Mouse (Mus musculus) heart, embryonic 14.5 days (tissue): ENCODE results near the gene Cpne5. TPM values are rescaled to one million over a fixed set of nuclear protein-coding genes. Genes with fewer than 3 reads are reported as not detected.
"Not testable (repeated sequence)": the region's sequence is repeated elsewhere in the genome, so short reads cannot be mapped to it uniquely, and the experiment has no call there.

Experiments used
- ATAC-seq: fragments of 200-750 bp; cut with Nextera tagmentation; 2 replicates; pipeline ENCODE4 v1.8.0; 2017; ENCODE audit warnings: low read depth, moderate TSS enrichment; ENCODE audit not compliant: insufficient number of reproducible peaks, insufficient read depth, low FRiP score
- H3K27ac ChIP-seq, 2 experiments: fragments of 200-500 bp in 1 of 2; fragments of 300-500 bp in 1 of 2; sonication (generic) in 1 of 2; replicated peaks in 1 of 2; 2 replicates each; pipeline ENCODE4 v1.5.1; 2012 to 2014; ENCODE audit warnings: low read depth in 2 of 2, low read length in 2 of 2, control low read depth in 1 of 2, mild to moderate bottlenecking in 1 of 2, mixed read lengths in 1 of 2; ENCODE audit not compliant: control insufficient read depth in 1 of 2, insufficient read depth in 1 of 2
- H3K27me3 ChIP-seq: fragments of 300-500 bp; sonication (generic); 2 replicates; pipeline ENCODE4 v1.6.1; 2014; ENCODE audit warnings: mild to moderate bottlenecking, low read length, control low read depth; ENCODE audit not compliant: control insufficient read depth, insufficient read depth
- H3K36me3 ChIP-seq: fragments of 300-500 bp; sonication (generic); 2 replicates; pipeline ENCODE4 v1.6.1; 2014; ENCODE audit warnings: mild to moderate bottlenecking, control low read depth, low read length, mixed read lengths; ENCODE audit not compliant: control insufficient read depth, insufficient read depth
- H3K4me1 ChIP-seq, 2 experiments: fragments of 200-500 bp in 1 of 2; fragments of 300-500 bp in 1 of 2; sonication (generic) in 1 of 2; 2 replicates each; pipeline ENCODE4 v1.6.1; 2012 to 2014; ENCODE audit warnings: low read length in 2 of 2, control low read depth in 1 of 2, mixed read lengths in 1 of 2; ENCODE audit not compliant: control insufficient read depth in 2 of 2, insufficient read depth in 2 of 2
- H3K4me2 ChIP-seq: fragments of 300-500 bp; sonication (generic); 2 replicates; pipeline ENCODE4 v1.6.1; 2014; ENCODE audit warnings: mild to moderate bottlenecking, low read length
- H3K4me3 ChIP-seq, 2 experiments: fragments of 200-500 bp in 1 of 2; fragments of 300-500 bp in 1 of 2; sonication (generic) in 1 of 2; 2 replicates each; pipeline ENCODE4 v1.5.1; 2012 to 2014; ENCODE audit warnings: low read length in 2 of 2, mild to moderate bottlenecking in 2 of 2, control low read depth in 1 of 2, low read depth in 1 of 2, moderate library complexity in 1 of 2; ENCODE audit not compliant: control insufficient read depth in 1 of 2, insufficient read depth in 1 of 2
- H3K9ac ChIP-seq: fragments of 300-500 bp; sonication (generic); 2 replicates; pipeline ENCODE4 v1.6.1; 2014; ENCODE audit warnings: mild to moderate bottlenecking, low read length
- H3K9me3 ChIP-seq: fragments of 300-500 bp; sonication (generic); 2 replicates; pipeline ENCODE4 v1.6.1; 2016; ENCODE audit warnings: low read length, control low read depth; ENCODE audit not compliant: control insufficient read depth
- WGBS: fragments of 180-500 bp; shearing (Covaris S2); extraction: QIAGEN DNeasy Blood & Tissue Kit; methylation state at CpG from one replicate; pipeline ENCODE4 v1.1.7; 2014; 5-methylcytosine and 5-hydroxymethylcytosine counted together
- polyA plus RNA-seq: library from polyadenylated mRNA; unstranded; fragments of >200 nt; fragmentation: Nextera tagmentation; extraction: Ambion mirVana; gene quantifications from 2 replicates; pipeline ENCODE4 v1.2.1, GENCODE M21; 2014

The Cpne5 gene
- polyA plus RNA-seq, 1 experiment from 2014 or later: 28.8 TPM

GRCm38 (mm10) chr17:29117006-29117648 lies 120.8 kb downstream of the Cpne5 start:
- H3K27me3 ChIP-seq: no peaks in the 10 kb centered on the region
- WGBS: 60% methylated on average over 8 of the region's 8 CpGs
- no peak overlapping the region for H3K9ac ChIP-seq
- H3K27ac ChIP-seq: no peak overlapping the region
- no peak overlapping the region for H3K4me3 ChIP-seq
- H3K9me3 ChIP-seq: no peaks in the 10 kb centered on the region
- no peak overlapping the region for H3K4me2 ChIP-seq
- ATAC-seq: no peak
- no peaks in the 10 kb centered on the region; a peak in 1 of 4 replicates for H3K4me1 ChIP-seq
- H3K36me3 ChIP-seq: no peaks in the 10 kb centered on the region

DNA sequence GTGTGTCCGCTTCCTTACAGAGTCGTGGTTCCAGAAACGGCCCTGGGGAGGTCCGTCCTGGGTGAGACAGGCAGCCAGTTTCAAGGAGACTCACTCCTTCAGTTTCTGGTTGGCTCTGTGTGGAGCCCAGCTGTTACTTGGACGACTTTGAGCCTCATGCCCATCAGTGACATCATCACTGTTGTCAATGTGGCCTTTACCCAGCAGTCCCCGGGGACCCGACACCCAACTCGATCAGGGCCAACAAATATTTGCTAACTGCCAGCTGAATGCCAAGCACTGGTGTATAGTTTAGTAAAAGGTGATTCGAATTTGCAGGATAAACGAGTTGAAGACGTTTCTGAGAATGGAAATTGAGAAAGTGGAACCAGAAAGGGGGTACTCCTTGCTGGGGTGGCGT lies 121.9 kb downstream of the Cpne5 start:
- no peak overlapping the region for H3K27ac ChIP-seq
- WGBS: 71% methylated on average over 12 of the region's 12 CpGs
- no peak for ATAC-seq
- no peaks in the 10 kb centered on the region for H3K27me3 ChIP-seq
- no peak overlapping the region for H3K4me2 ChIP-seq
- H3K9ac ChIP-seq: no peak overlapping the region
- H3K4me3 ChIP-seq: no peak overlapping the region
- H3K9me3 ChIP-seq: no peaks in the 10 kb centered on the region
- no peaks in the 10 kb centered on the region; a peak in 1 of 4 replicates for H3K4me1 ChIP-seq
- H3K36me3 ChIP-seq: no peaks in the 10 kb centered on the region

DNA sequence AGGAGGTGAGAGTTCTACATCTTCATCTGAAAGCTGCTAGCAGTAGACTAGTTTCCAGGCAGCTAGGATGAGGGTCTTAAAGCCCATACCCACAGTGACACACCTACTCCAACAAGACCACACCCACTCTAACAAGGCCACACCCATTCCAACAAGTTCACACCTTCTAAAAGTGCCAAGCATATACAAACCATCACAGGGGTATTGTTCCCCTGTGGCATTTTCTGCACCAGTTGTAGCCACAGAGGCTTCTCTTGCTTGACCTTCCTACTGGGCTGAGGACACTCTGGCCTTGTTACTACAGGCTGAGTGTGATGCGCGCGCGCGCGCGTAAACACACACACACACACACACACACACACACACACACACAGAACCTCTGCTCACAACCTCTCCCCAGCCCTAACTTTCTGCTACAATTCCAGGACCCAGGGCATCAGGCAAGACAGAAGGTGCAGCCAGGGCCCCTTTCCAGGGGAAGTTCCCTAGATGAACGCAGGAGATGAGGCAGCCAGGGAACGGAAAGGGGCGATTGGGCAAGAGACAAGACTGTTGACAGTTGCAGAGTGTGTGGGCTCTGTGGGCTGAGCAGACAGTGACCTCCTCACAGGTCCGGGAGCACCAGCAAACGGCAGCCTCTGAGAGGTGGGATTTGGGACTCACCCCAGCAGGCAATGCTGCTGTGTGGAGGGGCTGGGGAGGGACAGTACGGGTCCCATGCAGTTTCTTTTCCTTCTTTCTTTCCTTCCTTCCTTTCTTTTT lies 124.2 kb downstream of the Cpne5 start, which contains the start of gene Rab44:
Rab44 (plus strand) TSS at position 555 of the 762 bp plus-strand sequence.
- no peaks in the 10 kb centered on the region for H3K9me3 ChIP-seq
- H3K9ac ChIP-seq: no peak within 1 kb of the TSS
- H3K4me2 ChIP-seq: no peak within 1 kb of the TSS
- H3K4me1 ChIP-seq: no peaks in the 10 kb centered on the region; a peak in 1 of 4 replicates
- no peak within 1 kb of the TSS for H3K4me3 ChIP-seq
- ATAC-seq: no peak
- no peaks in the 10 kb centered on the region for H3K36me3 ChIP-seq
- no peaks in the 10 kb centered on the region for H3K27me3 ChIP-seq
- 76% methylated on average over 13 of the region's 13 CpGs for WGBS
- H3K27ac ChIP-seq: no peak within 1 kb of the TSS

DNA sequence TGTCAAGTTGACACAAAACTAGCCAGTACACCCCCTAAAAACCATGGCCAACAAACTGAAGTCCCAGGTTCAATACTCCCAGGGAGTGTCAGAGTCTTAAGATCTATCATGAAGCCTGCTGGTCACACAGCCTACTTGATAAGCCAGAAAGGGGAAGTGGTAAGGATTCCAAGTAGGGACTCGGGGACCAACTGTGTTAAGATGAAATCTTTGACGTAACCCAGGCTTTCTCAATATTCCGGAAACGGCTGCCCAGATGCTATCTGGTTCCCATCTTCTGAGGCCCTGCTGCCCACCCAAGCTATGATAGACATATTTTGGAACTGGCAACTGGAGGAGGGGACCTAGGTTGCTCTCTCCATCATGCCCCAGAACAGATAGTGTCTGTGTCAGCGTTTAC lies 126.6 kb downstream of the Cpne5 start:
- H3K27me3 ChIP-seq: no peaks in the 10 kb centered on the region
- H3K4me2 ChIP-seq: no peak overlapping the region
- H3K36me3 ChIP-seq: no peaks in the 10 kb centered on the region
- no peak overlapping the region for H3K9ac ChIP-seq
- 73% methylated on average over 5 of the region's 5 CpGs for WGBS
- ATAC-seq: no peak
- H3K4me3 ChIP-seq: no peak overlapping the region
- H3K27ac ChIP-seq: no peak overlapping the region
- no peaks in the 10 kb centered on the region; a peak in 1 of 4 replicates for H3K4me1 ChIP-seq
- H3K9me3 ChIP-seq: no peaks in the 10 kb centered on the region

- not testable (repeated sequence) for H3K27ac ChIP-seq, H3K9me3 ChIP-seq, H3K4me3 ChIP-seq, H3K27me3 ChIP-seq, H3K9ac ChIP-seq, H3K4me1 ChIP-seq, H3K4me2 ChIP-seq, H3K36me3 ChIP-seq, ATAC-seq
- 75% methylated on average over 6 of the region's 6 CpGs for WGBS
These were observed 127.6 kb downstream of the Cpne5 start for GRCm38 (mm10) chr17:29110356-29110755.

Other genes with a start within 250 kb of the Cpne5 start
- 68.0 and 70.3 TPM in 2 replicates for gene Stk38, start 230.2 kb downstream of the Cpne5 start, polyA plus RNA-seq
- 340 and 357 TPM in 2 replicates for gene Srsf3, start 205.5 kb downstream of the Cpne5 start, polyA plus RNA-seq
- 51.7 and 57.7 TPM in 2 replicates for gene Cdkn1a, start 147.2 kb downstream of the Cpne5 start, polyA plus RNA-seq
- 0.23 and 0.36 TPM in 2 replicates for gene Rab44, start 124.0 kb downstream of the Cpne5 start, polyA plus RNA-seq
- 98.2 and 106 TPM in 2 replicates for gene Ppil1, start 26.0 kb upstream of the Cpne5 start, polyA plus RNA-seq
- 106 and 112 TPM in 2 replicates for gene BC004004, start 30.6 kb upstream of the Cpne5 start, polyA plus RNA-seq
- 0.77 and 1.1 TPM in 2 replicates for gene Pi16, start 79.5 kb upstream of the Cpne5 start, polyA plus RNA-seq
- gene Mtch1, start 109.8 kb upstream of the Cpne5 start, polyA plus RNA-seq: 342 and 368 TPM in 2 replicates
- 2.4 and 2.8 TPM in 2 replicates for gene Fgd2, start 122.7 kb upstream of the Cpne5 start, polyA plus RNA-seq